Mouse (Mus musculus) adrenal gland, adult 8-10 months (tissue): ENCODE measurements around the gene Esp8. TPM values are rescaled to one million over a fixed set of nuclear protein-coding genes. Genes with fewer than 3 reads are reported as not detected.
"Not testable (repeated sequence)": the region's sequence is repeated elsewhere in the genome, so short reads cannot be mapped to it uniquely, and the experiment has no call there.

Source experiments
- DNase-seq: peaks from one replicate; pipeline ENCODE4 v3.0.0; 2022
- total RNA-seq, 4 experiments: library from RNA; stranded (reverse); gene quantifications; 2 replicates each; pipeline ENCODE4 v1.2.4; 2022

Esp8 gene
- not detected for total RNA-seq

DNA sequence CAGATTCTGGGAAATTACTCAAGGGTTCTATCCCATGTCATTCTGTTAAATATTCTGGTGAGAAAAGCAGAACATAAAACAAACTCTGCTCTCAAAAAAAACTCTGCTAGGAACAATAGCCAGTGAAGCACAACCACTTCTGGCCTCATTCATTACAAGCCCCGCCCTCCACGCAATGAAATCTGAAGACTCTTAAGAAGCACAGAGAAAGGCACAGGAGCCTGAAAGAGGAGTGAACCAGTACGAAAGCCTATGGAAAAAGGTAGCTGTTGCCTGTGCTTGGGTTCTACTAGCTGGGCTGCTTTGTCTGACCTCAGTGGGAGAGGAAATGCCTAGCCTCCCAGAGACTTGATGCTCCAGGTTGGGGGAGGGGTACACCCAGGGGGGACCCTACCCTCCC is at the start of gene Esp8:
Esp8 (plus strand) TSS at position 205 of the 400 bp plus-strand sequence.
- DNase-seq, result no peak

DNA sequence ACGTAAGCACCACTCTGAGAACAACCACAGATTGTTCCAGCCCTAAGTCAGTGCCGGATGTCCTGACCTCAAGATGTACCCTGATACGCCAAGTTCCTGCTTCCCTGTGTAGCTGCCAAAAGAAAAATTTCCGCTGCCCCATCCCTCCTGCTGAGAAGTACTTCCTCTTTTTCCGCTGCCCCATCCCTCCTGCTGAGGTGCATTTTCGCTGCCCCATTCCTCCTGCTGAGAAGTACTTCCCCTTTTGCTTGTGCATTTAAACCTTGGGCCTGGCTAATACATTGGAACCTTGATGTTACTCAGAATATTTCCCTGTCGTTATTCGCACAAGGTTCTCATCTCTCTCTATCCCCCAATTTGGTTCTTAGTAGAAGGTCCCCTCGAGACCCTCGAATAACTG is 36.3 kb upstream of the Esp8 start:
- DNase-seq, result not testable (repeated sequence)

DNA sequence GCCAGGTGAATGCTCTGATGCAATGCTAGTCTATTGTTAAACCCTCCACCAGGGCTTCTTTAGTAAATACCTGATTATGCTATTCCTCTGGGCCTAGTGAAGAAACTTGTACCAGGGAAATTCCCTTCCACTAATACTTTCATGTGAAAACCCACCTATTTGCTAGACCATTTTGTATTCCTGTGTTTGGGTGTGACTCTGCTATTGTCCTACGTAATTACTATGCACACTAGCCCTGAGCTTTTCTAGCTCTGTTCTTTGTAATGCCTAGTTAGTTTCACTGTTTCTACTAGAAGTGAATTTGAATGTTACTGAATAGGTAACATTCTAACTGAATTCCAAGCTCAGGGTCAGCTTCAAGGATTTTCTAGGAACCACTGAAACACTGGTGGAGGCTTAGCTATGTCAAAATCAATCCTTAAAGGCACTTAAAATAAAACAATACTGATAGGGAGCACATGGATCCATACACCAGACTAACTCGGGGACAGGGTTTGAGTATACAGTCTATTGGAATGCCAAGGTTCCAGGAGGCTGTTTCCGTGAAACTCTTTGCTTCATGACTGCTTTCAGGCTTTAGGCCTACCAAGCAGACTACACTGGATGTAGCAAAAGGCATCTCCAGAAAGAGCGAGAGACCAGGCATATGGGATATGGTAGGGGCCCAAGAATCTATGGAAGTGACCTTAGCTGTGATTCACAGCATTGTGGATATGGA is 24.2 kb upstream of the Esp8 start:
- DNase-seq, result not testable (repeated sequence)

GRCm38 (mm10) chr17:40529813-40530212 is 10.0 kb downstream of the Esp8 start:
- DNase-seq, result no peak

DNA sequence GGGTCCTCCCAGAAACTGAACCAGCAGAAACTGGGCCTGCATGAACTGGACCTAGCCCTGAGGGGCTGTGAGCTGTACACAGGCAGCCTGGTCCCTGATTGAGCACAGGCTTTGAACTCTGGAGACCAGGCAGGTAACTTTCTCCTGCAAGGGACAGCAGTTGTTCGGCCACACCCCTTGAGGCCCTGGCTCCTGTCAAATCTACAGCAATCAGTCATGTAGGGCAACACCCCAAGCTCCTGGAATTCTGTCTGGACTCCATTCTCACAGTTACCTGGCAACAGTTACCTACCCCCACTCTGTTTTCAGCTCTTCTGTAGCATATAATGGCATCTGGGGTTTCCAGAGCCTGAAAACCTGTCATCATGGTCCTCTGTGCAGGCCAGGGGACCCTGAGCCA is 11.3 kb downstream of the Esp8 start:
- DNase-seq, result no peak

- DNase-seq, result not testable (repeated sequence)
Observed at GRCm38 (mm10) chr17:40547005-40547404, 27.2 kb downstream of the Esp8 start.

GRCm38 (mm10) chr17:40553470-40553869 is 33.6 kb downstream of the Esp8 start:
- DNase-seq, result no peak

DNA sequence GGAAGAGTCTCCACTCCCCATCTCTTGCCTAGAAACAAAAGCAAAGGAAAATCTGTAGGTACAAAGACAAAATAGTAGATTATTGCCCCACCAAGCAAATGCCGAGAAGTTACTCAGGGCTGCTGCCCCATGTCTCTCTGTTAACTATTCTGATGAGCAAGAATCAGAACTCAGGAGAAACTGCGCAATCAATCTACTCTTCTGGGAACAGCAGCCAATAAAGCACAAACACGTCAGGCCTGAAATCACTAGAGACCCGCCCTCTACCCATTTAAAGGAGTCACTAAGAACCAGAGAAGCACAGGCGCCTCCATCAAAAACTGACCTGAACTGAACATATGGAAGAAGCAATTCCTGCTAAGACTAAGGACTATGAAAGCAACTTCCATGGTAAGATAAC is 41.4 kb downstream of the Esp8 start, which contains the start of gene Esp6:
Esp6 (plus strand) TSS at position 301 of the 400 bp plus-strand sequence.
- no peak for DNase-seq

Other genes with a start within 250 kb of the Esp8 start
- gene Crisp1, start 200.8 kb upstream of the Esp8 start, total RNA-seq, result not detected
- not detected for gene Esp6, start 41.5 kb downstream of the Esp8 start, total RNA-seq
- not detected for gene Esp4, start 78.6 kb downstream of the Esp8 start, total RNA-seq
- gene Esp3, start 112.1 kb downstream of the Esp8 start, total RNA-seq, result not detected
- gene Esp1, start 207.1 kb downstream of the Esp8 start, total RNA-seq, result not detected